Mouse (Mus musculus) liver, adult 2 months (tissue): ENCODE measurements around the gene Dnah8. TPM values are rescaled to one million over a fixed set of nuclear protein-coding genes. Genes with fewer than 3 reads are reported as not detected.

ENCODE experiments used
- DNase-seq: peaks from one replicate; pipeline ENCODE4 v3.0.0-alpha.2; 2011; ENCODE audit warnings: low read depth, low spot score; ENCODE audit errors: extremely low read depth
- H3K27ac ChIP-seq: fragments of 200-500 bp; replicated peaks from 2 replicates; pipeline ENCODE4 v1.5.1; 2012; ENCODE audit warnings: low read depth, mild to moderate bottlenecking, control low read depth, inconsistent platforms, low read length; ENCODE audit not compliant: insufficient read depth
- H3K27me3 ChIP-seq: fragments of 200-500 bp; 2 replicates; pipeline ENCODE4 v1.6.1; 2012; ENCODE audit warnings: mild to moderate bottlenecking, moderate library complexity, low read length, inconsistent platforms; ENCODE audit not compliant: control insufficient read depth, insufficient read depth
- H3K36me3 ChIP-seq: fragments of 200-500 bp; 2 replicates; pipeline ENCODE4 v1.6.1; 2012; ENCODE audit warnings: low read length, inconsistent platforms; ENCODE audit not compliant: control insufficient read depth, insufficient read depth
- H3K4me1 ChIP-seq: fragments of 200-500 bp; 2 replicates; pipeline ENCODE4 v1.6.1; 2011; ENCODE audit warnings: low read length; ENCODE audit not compliant: control insufficient read depth, insufficient read depth
- H3K4me3 ChIP-seq: fragments of 200-500 bp; 2 replicates; pipeline ENCODE4 v1.5.1; 2011; ENCODE audit warnings: low read depth, mild to moderate bottlenecking, control low read depth, low read length, moderate library complexity; ENCODE audit not compliant: insufficient read depth
- H3K79me2 ChIP-seq: fragments of 200-500 bp; 2 replicates; pipeline ENCODE4 v1.6.1; 2012; ENCODE audit warnings: inconsistent platforms, mild to moderate bottlenecking, low read length, moderate library complexity; ENCODE audit not compliant: control insufficient read depth, insufficient read depth
- H3K9ac ChIP-seq: fragments of 200-500 bp; 2 replicates; pipeline ENCODE4 v1.6.1; 2012; ENCODE audit warnings: low read depth, mild to moderate bottlenecking, control low read depth, inconsistent platforms, low read length
- CTCF ChIP-seq: fragments of 200-500 bp; IDR thresholded peaks from 2 replicates; pipeline ENCODE4 v1.5.1; 2011; ENCODE audit warnings: low read depth, low read length, control low read depth
- POLR2A ChIP-seq: fragments of 200-500 bp; IDR thresholded peaks from 2 replicates; pipeline ENCODE4 v1.6.1; 2011; ENCODE audit warnings: low read length, control low read depth; ENCODE audit not compliant: insufficient read depth; ENCODE audit errors: extremely low read depth
- WGBS: fragments of 180-500 bp; shearing (Covaris S2); methylation state at CpG from one replicate; pipeline ENCODE4 v1.1.7; 2018; 5-methylcytosine and 5-hydroxymethylcytosine counted together
- polyA plus RNA-seq: library from polyadenylated mRNA; depleted of rRNA; stranded (reverse); fragments of >200 nt; gene quantifications from 2 replicates; pipeline ENCODE4 v1.2.3, GENCODE M21; 2012
- total RNA-seq: library from RNA; depleted of rRNA; stranded (reverse); fragments of >200 nt; gene quantifications from 2 replicates; pipeline ENCODE4 v1.2.3, GENCODE M21; 2014

The Dnah8 gene
- total and polyA plus RNA-seq, 2 experiments, result 0.18 to 0.20 TPM

- WGBS, result 79% methylated on average over 8 of the region's 8 CpGs
- no peak for DNase-seq
- no peaks in the 10 kb centered on the region for H3K27me3 ChIP-seq
- no peak overlapping the region for H3K4me3 ChIP-seq
- TF ChIP-seq CTCF (no peak), POLR2A (no peak)
- no peaks in the 10 kb centered on the region for H3K4me1 ChIP-seq
- H3K9ac ChIP-seq, result no peak overlapping the region
- no peak overlapping the region for H3K27ac ChIP-seq
- no peaks in the 10 kb centered on the region for H3K36me3 ChIP-seq
- no peaks in the 10 kb centered on the region for H3K79me2 ChIP-seq
Measured at GRCm38 (mm10) chr17:30804955-30805354, 180.8 kb downstream of the Dnah8 start.

- H3K36me3 ChIP-seq, result no peaks in the 10 kb centered on the region
- no peaks in the 10 kb centered on the region for H3K27me3 ChIP-seq
- H3K9ac ChIP-seq, result no peak overlapping the region
- H3K79me2 ChIP-seq, result no peaks in the 10 kb centered on the region
- H3K27ac ChIP-seq, result no peak overlapping the region
- TF ChIP-seq CTCF (no peak), POLR2A (no peak)
- 67% methylated on average over 12 of the region's 12 CpGs for WGBS
- no peak for DNase-seq
- no peak overlapping the region for H3K4me3 ChIP-seq
- H3K4me1 ChIP-seq, result no peaks in the 10 kb centered on the region
Measured at GRCm38 (mm10) chr17:30805511-30806059, 181.4 kb downstream of the Dnah8 start.

- no peak for DNase-seq
- H3K79me2 ChIP-seq, result no peaks in the 10 kb centered on the region
- TF ChIP-seq POLR2A (no peak), CTCF (no peak)
- no peak overlapping the region for H3K9ac ChIP-seq
- H3K27me3 ChIP-seq, result no peaks in the 10 kb centered on the region
- 84% methylated on average over 15 of the region's 15 CpGs for WGBS
- H3K4me1 ChIP-seq, result no peaks in the 10 kb centered on the region
- no peaks in the 10 kb centered on the region for H3K36me3 ChIP-seq
- H3K4me3 ChIP-seq, result no peak overlapping the region
- H3K27ac ChIP-seq, result no peak overlapping the region
Measured at GRCm38 (mm10) chr17:30808866-30809660, 184.9 kb downstream of the Dnah8 start.

GRCm38 (mm10) chr17:30809926-30810660 is 185.9 kb downstream of the Dnah8 start:
- TF ChIP-seq CTCF (no peak), POLR2A (no peak)
- Histone ChIP-seq H3K9ac (no peak overlapping the region), H3K79me2 (no peaks in the 10 kb centered on the region), H3K4me1 (no peaks in the 10 kb centered on the region), H3K4me3 (no peak overlapping the region), H3K27ac (no peak overlapping the region), H3K36me3 (no peaks in the 10 kb centered on the region), H3K27me3 (no peaks in the 10 kb centered on the region)
- DNase-seq, result no peak
- WGBS, result 78% methylated on average over 16 of the region's 16 CpGs

GRCm38 (mm10) chr17:30818543-30818942 is 194.4 kb downstream of the Dnah8 start:
- TF ChIP-seq CTCF, result no peak
- TF ChIP-seq POLR2A, result no peak
- Histone ChIP-seq H3K27ac (no peak overlapping the region), H3K4me3 (no peak overlapping the region), H3K36me3 (no peaks in the 10 kb centered on the region), H3K9ac (no peak overlapping the region), H3K4me1 (no peaks in the 10 kb centered on the region), H3K27me3 (no peaks in the 10 kb centered on the region), H3K79me2 (no peaks in the 10 kb centered on the region)
- no peak for DNase-seq
- WGBS, result 97% methylated on average over 5 of the region's 5 CpGs
